Mouse (Mus musculus) heart, embryonic 12.5 days (tissue): Measurements from ENCODE around the gene Rasgef1b. TPM values are rescaled to one million over a fixed set of nuclear protein-coding genes. Genes with fewer than 3 reads are reported as not detected.

Experiments used
- ATAC-seq: fragments of 200-750 bp; cut with Nextera tagmentation; 2 replicates; pipeline ENCODE4 v1.8.0; 2017; ENCODE audit warnings: moderate TSS enrichment, moderate library complexity; ENCODE audit not compliant: insufficient number of reproducible peaks, low FRiP score
- H3K27ac ChIP-seq: fragments of 300-500 bp; sonication (generic); 2 replicates; pipeline ENCODE4 v1.5.1; 2016; ENCODE audit warnings: mild to moderate bottlenecking, moderate library complexity; ENCODE audit not compliant: poor library complexity, severe bottlenecking
- H3K27me3 ChIP-seq: fragments of 300-500 bp; sonication (generic); replicated peaks from 2 replicates; pipeline ENCODE4 v1.6.1; 2016; ENCODE audit warnings: mild to moderate bottlenecking, moderate library complexity
- H3K36me3 ChIP-seq: fragments of 300-500 bp; sonication (generic); 2 replicates; pipeline ENCODE4 v1.6.1; 2016; ENCODE audit warnings: mild to moderate bottlenecking, moderate library complexity
- H3K4me1 ChIP-seq: fragments of 300-500 bp; sonication (generic); replicated peaks from 2 replicates; pipeline ENCODE4 v1.6.1; 2016; ENCODE audit warnings: mild to moderate bottlenecking
- H3K4me2 ChIP-seq: fragments of 300-500 bp; sonication (generic); 2 replicates; pipeline ENCODE4 v1.6.1; 2016; ENCODE audit warnings: mild to moderate bottlenecking, moderate library complexity
- H3K4me3 ChIP-seq: fragments of 300-500 bp; sonication (generic); 2 replicates; pipeline ENCODE4 v1.5.1; 2016; ENCODE audit warnings: mild to moderate bottlenecking
- H3K9ac ChIP-seq: fragments of 300-500 bp; sonication (generic); 2 replicates; pipeline ENCODE4 v1.6.1; 2016; ENCODE audit warnings: mild to moderate bottlenecking, moderate library complexity
- H3K9me3 ChIP-seq: fragments of 300-500 bp; sonication (generic); replicated peaks from 2 replicates; pipeline ENCODE4 v1.6.1; 2016; ENCODE audit warnings: mild to moderate bottlenecking, moderate library complexity
- WGBS: fragments of 180-500 bp; shearing (Covaris S2); methylation state at CpG from one replicate; pipeline ENCODE4 v1.1.7; 2016; 5-methylcytosine and 5-hydroxymethylcytosine counted together
- polyA plus RNA-seq: library from polyadenylated mRNA; unstranded; fragments of >200 nt; fragmentation: Nextera tagmentation; extraction: Ambion mirVana; gene quantifications from 2 replicates; pipeline ENCODE4 v1.2.1, GENCODE M21; 2016

Rasgef1b gene
- polyA plus RNA-seq, 1 experiment from 2014 or later: 44.7 TPM

DNA sequence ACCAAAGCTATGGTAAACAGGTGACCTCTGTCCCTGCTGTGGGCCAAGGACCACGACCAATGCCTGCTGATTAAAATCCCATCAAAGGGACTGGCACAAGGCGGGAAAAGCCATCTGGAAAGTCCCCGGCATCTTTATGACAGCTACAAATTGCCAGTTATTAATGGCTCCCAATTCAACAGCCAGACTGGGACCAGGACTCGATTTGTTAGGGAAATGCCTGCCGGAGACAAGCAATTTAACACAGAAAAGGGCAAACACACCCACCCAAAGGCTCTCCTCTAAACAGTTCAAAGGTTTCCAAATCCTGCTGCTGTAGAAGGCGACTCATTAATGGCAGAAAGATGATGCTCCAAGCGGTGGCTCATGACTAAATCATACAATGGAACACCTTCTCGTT is 13.2 kb upstream of the Rasgef1b start:
- Histone ChIP-seq H3K27ac (no peak overlapping the region), H3K9ac (no peak overlapping the region), H3K9me3 (no peaks in the 10 kb centered on the region), H3K4me1 (0 out of 2 replicates have a peak, but pooled peaks cover 4% of the 10 kb centered on the region), H3K4me3 (no peak overlapping the region), H3K36me3 (no peaks in the 10 kb centered on the region), H3K27me3 (no peaks in the 10 kb centered on the region), H3K4me2 (no peak overlapping the region)
- WGBS: 61% methylated on average over 8 of the region's 8 CpGs
- no peak for ATAC-seq

DNA sequence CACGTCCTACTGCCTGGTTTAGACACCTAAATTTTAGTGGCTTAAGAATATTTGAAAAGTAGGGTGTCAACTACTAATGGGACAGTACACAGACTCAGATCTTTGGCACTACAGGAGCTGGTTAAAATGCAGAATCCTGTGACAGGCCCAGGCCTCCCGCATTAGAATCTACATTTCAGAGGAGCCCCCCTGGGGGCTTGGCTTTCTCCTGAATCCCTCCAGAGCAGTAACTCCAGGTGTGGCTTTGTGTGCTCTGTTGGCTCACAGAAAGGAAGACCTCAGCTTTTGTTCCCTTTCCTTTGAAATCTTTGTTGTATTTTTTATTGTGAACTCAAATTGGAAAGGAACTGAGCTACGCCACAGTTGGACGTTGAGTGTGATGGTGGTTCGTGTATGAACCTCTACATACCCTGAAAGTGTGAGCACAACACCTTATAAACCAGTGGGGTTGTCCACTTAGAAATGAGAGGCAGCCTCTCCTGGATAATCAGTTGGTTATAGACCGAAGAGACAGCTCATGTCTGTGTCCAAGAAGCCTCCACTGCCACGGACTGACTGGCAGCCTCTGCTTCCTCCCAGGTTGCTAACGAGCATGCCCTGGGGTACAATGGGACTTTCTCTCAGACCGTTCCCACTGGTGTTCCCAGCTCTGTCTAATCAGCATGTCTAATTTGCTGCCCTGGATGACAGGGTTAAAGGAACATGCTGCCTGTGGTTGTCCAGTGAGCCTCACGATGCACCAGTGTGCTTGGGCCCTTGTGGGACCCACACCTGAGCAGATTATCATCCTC is 9.3 kb upstream of the Rasgef1b start:
- Histone ChIP-seq H3K9ac (no peak overlapping the region), H3K27me3 (no peaks in the 10 kb centered on the region), H3K4me3 (no peak overlapping the region), H3K4me1 (no peaks in the 10 kb centered on the region), H3K4me2 (no peak overlapping the region), H3K27ac (no peak overlapping the region), H3K36me3 (no peaks in the 10 kb centered on the region), H3K9me3 (no peaks in the 10 kb centered on the region)
- ATAC-seq: no peak
- whole genome bisulfite sequencing: 47% methylated on average over 10 of the region's 10 CpGs

GRCm38 (mm10) chr5:99729931-99730330 is 1.1 kb upstream of the Rasgef1b start:
- no peak overlapping the region for H3K27ac ChIP-seq
- H3K36me3 ChIP-seq: no peaks in the 10 kb centered on the region
- H3K9ac ChIP-seq: no peak overlapping the region
- H3K4me2 ChIP-seq: peak overlapping the region; percentile 100; the same call in 1 of the 2 replicates
- ATAC-seq: no peak
- no peak overlapping the region for H3K4me3 ChIP-seq
- 83% methylated on average over 1 of the region's 1 CpGs for WGBS
- peaks cover 12% of the 10 kb centered on the region for H3K4me1 ChIP-seq
- peaks cover 7% of the 10 kb centered on the region; the same call in 1 of the 2 replicates for H3K27me3 ChIP-seq
- no peaks in the 10 kb centered on the region for H3K9me3 ChIP-seq

DNA sequence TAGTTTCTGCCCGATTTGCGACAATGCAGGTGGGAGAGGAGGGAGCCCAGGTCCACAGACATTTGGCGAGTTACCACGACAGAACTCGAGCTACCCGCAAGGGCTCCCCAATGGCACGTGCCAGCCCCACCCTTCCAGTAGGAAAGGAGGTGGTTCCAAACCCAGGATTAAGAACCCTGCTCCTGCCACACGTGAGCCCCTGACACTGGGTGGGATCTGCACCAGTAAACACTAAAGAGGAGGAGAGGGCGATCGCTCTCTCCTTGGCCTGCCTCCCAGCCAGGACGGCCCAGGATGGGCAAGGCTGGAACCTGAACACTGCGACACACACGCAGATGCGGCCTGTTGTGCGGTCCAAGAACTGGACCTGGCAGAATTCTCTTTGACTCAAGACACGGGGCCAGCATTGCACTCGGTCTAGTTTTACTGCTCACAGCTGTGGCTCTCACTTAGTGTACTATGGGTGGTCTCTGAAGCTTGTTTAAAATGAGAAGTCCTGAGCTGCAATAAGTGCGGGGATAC is 557 bp upstream of the Rasgef1b start:
- no peak overlapping the region for H3K27ac ChIP-seq
- H3K9me3 ChIP-seq: no peaks in the 10 kb centered on the region
- H3K4me1 ChIP-seq: peaks cover 12% of the 10 kb centered on the region
- peaks cover 7% of the 10 kb centered on the region; the same call in 1 of the 2 replicates for H3K27me3 ChIP-seq
- peak; percentile 34; the same call in 1 of the 2 replicates for ATAC-seq
- no peaks in the 10 kb centered on the region for H3K36me3 ChIP-seq
- peak overlapping the region; percentile 80 for H3K9ac ChIP-seq
- H3K4me2 ChIP-seq: peak overlapping the region; percentile 100
- WGBS: 3% methylated on average over 17 of the region's 18 CpGs
- H3K4me3 ChIP-seq: peak overlapping the region; percentile 82

GRCm38 (mm10) chr5:99728027-99728451 is 826 bp downstream of the Rasgef1b start:
- no peak for ATAC-seq
- Histone ChIP-seq H3K9me3 (no peaks in the 10 kb centered on the region), H3K4me2 (peak overlapping the region; percentile 100), H3K27ac (no peak overlapping the region), H3K36me3 (no peaks in the 10 kb centered on the region), H3K27me3 (peaks cover 7% of the 10 kb centered on the region; the same call in 1 of the 2 replicates), H3K4me3 (peak overlapping the region; percentile 82), H3K4me1 (peaks cover 20% of the 10 kb centered on the region), H3K9ac (peak overlapping the region; percentile 80; the same call in 1 of the 2 replicates)
- WGBS: 1% methylated on average over 15 of the region's 15 CpGs

GRCm38 (mm10) chr5:99723941-99724340 is 4.9 kb downstream of the Rasgef1b start:
- WGBS: 74% methylated on average over 6 of the region's 6 CpGs
- H3K9me3 ChIP-seq: no peaks in the 10 kb centered on the region
- no peak for ATAC-seq
- no peak overlapping the region for H3K27ac ChIP-seq
- peaks cover 16% of the 10 kb centered on the region for H3K4me1 ChIP-seq
- no peaks in the 10 kb centered on the region for H3K27me3 ChIP-seq
- no peak overlapping the region for H3K4me2 ChIP-seq
- no peak overlapping the region for H3K9ac ChIP-seq
- H3K4me3 ChIP-seq: no peak overlapping the region
- no peaks in the 10 kb centered on the region for H3K36me3 ChIP-seq

DNA sequence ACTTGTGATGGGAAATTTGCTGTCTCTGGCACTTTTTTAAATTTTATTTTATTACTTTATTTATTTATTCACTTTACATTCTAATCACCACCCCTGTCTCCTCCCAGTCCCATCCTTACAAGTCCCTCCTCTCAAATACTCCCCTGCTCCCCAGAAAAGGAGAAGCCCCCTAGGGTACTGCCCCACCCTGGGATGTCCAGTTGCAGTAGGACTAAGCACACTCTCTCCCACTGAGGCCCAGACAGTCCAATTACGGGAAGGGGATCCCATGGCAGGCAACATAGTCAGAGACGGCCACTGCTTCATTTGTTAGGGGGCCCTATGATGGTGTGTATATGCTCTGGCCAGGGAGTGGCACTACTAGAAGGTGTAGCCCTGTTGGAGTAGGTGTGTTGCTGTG is 6.6 kb downstream of the Rasgef1b start:
- H3K27me3 ChIP-seq: no peaks in the 10 kb centered on the region
- no peaks in the 10 kb centered on the region for H3K9me3 ChIP-seq
- H3K36me3 ChIP-seq: no peaks in the 10 kb centered on the region
- H3K4me2 ChIP-seq: no peak overlapping the region
- H3K9ac ChIP-seq: no peak overlapping the region
- H3K4me1 ChIP-seq: peaks cover 10% of the 10 kb centered on the region
- H3K27ac ChIP-seq: no peak overlapping the region
- H3K4me3 ChIP-seq: no peak overlapping the region
- ATAC-seq: no peak
- WGBS: 75% methylated on average over 2 of the region's 2 CpGs

GRCm38 (mm10) chr5:99720554-99720953 is 8.3 kb downstream of the Rasgef1b start:
- no peaks in the 10 kb centered on the region for H3K36me3 ChIP-seq
- no peak overlapping the region for H3K4me3 ChIP-seq
- 67% methylated on average over 2 of the region's 2 CpGs for WGBS
- no peaks in the 10 kb centered on the region for H3K9me3 ChIP-seq
- H3K4me1 ChIP-seq: peaks cover 9% of the 10 kb centered on the region
- ATAC-seq: no peak
- H3K4me2 ChIP-seq: no peak overlapping the region
- H3K27ac ChIP-seq: no peak overlapping the region
- no peaks in the 10 kb centered on the region for H3K27me3 ChIP-seq
- no peak overlapping the region for H3K9ac ChIP-seq

DNA sequence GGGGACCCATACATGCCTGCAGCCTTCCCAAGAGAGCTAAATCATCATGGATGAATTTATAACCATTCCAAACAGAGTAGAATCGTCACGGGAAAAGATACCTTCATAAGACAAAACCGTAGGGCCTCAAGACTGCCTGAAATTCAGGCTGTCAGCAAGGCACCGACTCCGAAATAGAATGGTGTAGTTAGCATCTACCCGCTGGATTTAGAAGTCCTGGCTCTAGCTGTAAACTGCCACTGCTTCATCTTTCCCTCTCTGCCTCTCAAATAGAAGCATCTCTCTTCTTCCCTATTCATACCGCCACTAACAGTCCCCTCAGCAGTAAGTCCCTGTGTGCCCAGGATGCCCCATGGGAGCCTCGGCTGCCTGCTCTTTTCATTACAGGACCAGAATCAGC is 10.9 kb downstream of the Rasgef1b start:
- peaks cover 8% of the 10 kb centered on the region for H3K4me1 ChIP-seq
- WGBS: 71% methylated on average over 8 of the region's 8 CpGs
- H3K27me3 ChIP-seq: no peaks in the 10 kb centered on the region
- no peak overlapping the region for H3K27ac ChIP-seq
- H3K36me3 ChIP-seq: no peaks in the 10 kb centered on the region
- no peak overlapping the region for H3K4me2 ChIP-seq
- ATAC-seq: no peak
- no peak overlapping the region for H3K4me3 ChIP-seq
- H3K9ac ChIP-seq: no peak overlapping the region
- no peaks in the 10 kb centered on the region for H3K9me3 ChIP-seq

DNA sequence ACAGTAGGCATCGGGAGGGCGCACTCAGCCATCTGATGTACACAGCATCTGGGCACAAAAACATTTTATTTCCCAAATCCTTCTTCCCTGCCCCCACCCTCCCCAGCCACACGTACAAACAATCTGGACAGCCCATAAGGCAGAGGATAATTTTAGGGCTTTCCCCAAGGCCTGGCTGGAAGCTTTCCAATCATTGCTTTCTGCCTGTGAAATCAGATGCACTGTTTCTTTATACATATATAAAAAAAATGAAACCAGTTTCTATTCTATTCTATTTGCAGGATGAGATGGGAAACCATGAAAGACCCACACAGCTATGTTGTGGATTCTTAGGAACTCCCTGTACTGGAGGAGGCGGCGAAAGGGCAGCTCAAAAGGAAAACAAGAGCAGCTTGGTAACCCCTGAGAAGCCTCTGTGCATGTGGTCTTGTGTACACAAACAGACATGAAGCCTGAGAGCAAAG is 13.6 kb downstream of the Rasgef1b start:
- no peak overlapping the region for H3K27ac ChIP-seq
- H3K4me1 ChIP-seq: peaks cover 8% of the 10 kb centered on the region
- no peak overlapping the region for H3K9ac ChIP-seq
- ATAC-seq: no peak
- H3K36me3 ChIP-seq: no peaks in the 10 kb centered on the region
- H3K27me3 ChIP-seq: no peaks in the 10 kb centered on the region
- no peaks in the 10 kb centered on the region for H3K9me3 ChIP-seq
- 60% methylated on average over 5 of the region's 5 CpGs for WGBS
- no peak overlapping the region for H3K4me3 ChIP-seq
- H3K4me2 ChIP-seq: no peak overlapping the region

DNA sequence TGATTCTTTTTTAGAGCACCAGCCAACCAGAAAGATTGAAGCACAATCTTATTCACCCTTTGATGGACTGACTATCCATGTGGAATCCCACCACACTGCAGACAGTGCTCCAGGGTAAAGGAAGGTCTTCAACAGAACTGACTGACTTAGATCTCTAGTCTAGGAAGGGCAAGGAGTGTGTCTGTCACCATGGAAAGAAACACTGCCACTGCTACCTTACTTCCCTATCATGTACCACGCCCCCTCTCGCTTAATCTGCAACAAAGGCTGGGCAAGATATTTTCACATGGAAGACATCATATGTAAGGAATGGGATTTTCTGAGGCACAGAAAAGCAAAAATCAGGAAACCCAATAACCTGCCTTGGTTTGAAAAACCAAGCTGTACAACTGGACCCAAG is 16.9 kb downstream of the Rasgef1b start:
- WGBS: 84% methylated on average over 2 of the region's 2 CpGs
- H3K27ac ChIP-seq: no peak overlapping the region
- H3K4me3 ChIP-seq: no peak overlapping the region
- ATAC-seq: no peak
- no peaks in the 10 kb centered on the region for H3K27me3 ChIP-seq
- H3K4me2 ChIP-seq: no peak overlapping the region
- H3K4me1 ChIP-seq: peaks cover 8% of the 10 kb centered on the region
- no peaks in the 10 kb centered on the region for H3K9me3 ChIP-seq
- H3K36me3 ChIP-seq: no peaks in the 10 kb centered on the region
- no peak overlapping the region for H3K9ac ChIP-seq
